Mouse (Mus musculus) forebrain, postnatal 0 days (tissue): Measurements from ENCODE around the gene Kbtbd2. TPM values are rescaled to one million over a fixed set of nuclear protein-coding genes. Genes with fewer than 3 reads are reported as not detected.

Experiments used
- ATAC-seq: fragments of 200-750 bp; cut with Nextera tagmentation; 2 replicates; pipeline ENCODE4 v1.8.0; 2017; ENCODE audit warnings: mild to moderate bottlenecking, moderate library complexity
- DNase-seq: peaks from one replicate; pipeline ENCODE4 v3.0.0-alpha.2; 2015
- H3K27ac ChIP-seq: fragments of 300-500 bp; sonication (generic); 2 replicates; pipeline ENCODE4 v1.5.1; 2014; ENCODE audit warnings: low read depth, mild to moderate bottlenecking, antibody characterized with exemption, low read length, moderate library complexity, mixed read lengths
- H3K27me3 ChIP-seq: fragments of 300-500 bp; sonication (generic); 2 replicates; pipeline ENCODE4 v1.6.1; 2014; ENCODE audit warnings: mild to moderate bottlenecking, low read length, mixed read lengths; ENCODE audit not compliant: insufficient read depth
- H3K36me3 ChIP-seq: fragments of 300-500 bp; sonication (generic); 2 replicates; pipeline ENCODE4 v1.6.1; 2014; ENCODE audit warnings: mild to moderate bottlenecking, moderate library complexity; ENCODE audit not compliant: insufficient read depth
- H3K4me1 ChIP-seq: fragments of 300-500 bp; sonication (generic); 2 replicates; pipeline ENCODE4 v1.6.1; 2014; ENCODE audit warnings: antibody characterized with exemption; ENCODE audit not compliant: insufficient read depth
- H3K4me2 ChIP-seq: fragments of 300-500 bp; sonication (generic); 2 replicates; pipeline ENCODE4 v1.6.1; 2014; ENCODE audit warnings: low read depth, mild to moderate bottlenecking, moderate library complexity
- H3K4me3 ChIP-seq: fragments of 300-500 bp; sonication (generic); 2 replicates; pipeline ENCODE4 v1.5.1; 2014; ENCODE audit warnings: low read depth, low read length, mixed read lengths
- H3K9ac ChIP-seq: fragments of 300-500 bp; sonication (generic); 2 replicates; pipeline ENCODE4 v1.6.1; 2014; ENCODE audit warnings: mild to moderate bottlenecking
- H3K9me3 ChIP-seq: fragments of 300-500 bp; sonication (generic); 2 replicates; pipeline ENCODE4 v1.6.1; 2016; ENCODE audit warnings: low read length
- CTCF ChIP-seq: sonication (generic); IDR thresholded peaks from 2 replicates; pipeline ENCODE4 v1.5.1; 2016; ENCODE audit warnings: antibody characterized with exemption, control low read depth, low read depth
- WGBS: fragments of 180-500 bp; shearing (Covaris S2); extraction: QIAGEN DNeasy Blood & Tissue Kit; methylation state at CpG from one replicate; pipeline ENCODE4 v1.1.7; 2014; 5-methylcytosine and 5-hydroxymethylcytosine counted together
- polyA plus RNA-seq: library from polyadenylated mRNA; unstranded; fragments of >200 nt; fragmentation: Nextera tagmentation; extraction: Ambion mirVana; gene quantifications from 2 replicates; pipeline ENCODE4 v1.2.1, GENCODE M21; 2015
- total RNA-seq: library from RNA; depleted of rRNA; stranded (reverse); fragments of >200 nt; gene quantifications from 2 replicates; pipeline ENCODE4 v1.2.3, GENCODE M21; 2014; rRNA removed

Kbtbd2 gene
- total RNA-seq (49.1 and 57.1 TPM in 2 replicates), polyA plus RNA-seq (14.5 and 18.7 TPM in 2 replicates)

- TF ChIP-seq CTCF = no peak
- Histone ChIP-seq H3K27ac (peak within 1 kb of the TSS; percentile 99), H3K4me1 (peaks cover 19% of the 10 kb centered on the region), H3K27me3 (no peaks in the 10 kb centered on the region), H3K9ac (peak within 1 kb of the TSS; percentile 97), H3K4me3 (peak within 1 kb of the TSS; percentile 99), H3K36me3 (no peaks in the 10 kb centered on the region), H3K9me3 (no peaks in the 10 kb centered on the region), H3K4me2 (peak within 1 kb of the TSS; percentile 59)
- WGBS = 4% methylated on average over 85 of the region's 98 CpGs
- DNase-seq = peak; percentile 95
- peak; percentile 96 for ATAC-seq
Measured at GRCm38 (mm10) chr6:56797311-56798151, at the start of gene Kbtbd2. Gene Kbtbd2, minus strand, starts transcription at chr6:56797813.

- H3K4me3 ChIP-seq = no peak overlapping the region
- H3K4me2 ChIP-seq = no peak overlapping the region
- 97% methylated on average over 2 of the region's 2 CpGs for WGBS
- no peak for DNase-seq
- H3K36me3 ChIP-seq = no peaks in the 10 kb centered on the region
- no peaks in the 10 kb centered on the region for H3K9me3 ChIP-seq
- no peaks in the 10 kb centered on the region for H3K4me1 ChIP-seq
- H3K27me3 ChIP-seq = no peaks in the 10 kb centered on the region
- H3K27ac ChIP-seq = no peak overlapping the region
- no peak overlapping the region for H3K9ac ChIP-seq
- no peak for ATAC-seq
- no peak for TF ChIP-seq CTCF
Measured at GRCm38 (mm10) chr6:56844365-56844764, 46.8 kb upstream of the Kbtbd2 start.

- Histone ChIP-seq H3K9ac (no peak overlapping the region), H3K4me3 (no peak overlapping the region)
- WGBS = 79% methylated on average over 3 of the region's 3 CpGs
Measured at GRCm38 (mm10) chr6:56843229-56843628, 45.6 kb upstream of the Kbtbd2 start.

GRCm38 (mm10) chr6:56837621-56838020 lies 40.0 kb upstream of the Kbtbd2 start:
- H3K4me2 ChIP-seq = no peak overlapping the region
- no peaks in the 10 kb centered on the region for H3K9me3 ChIP-seq
- H3K9ac ChIP-seq = no peak overlapping the region
- H3K4me1 ChIP-seq = no peaks in the 10 kb centered on the region; the same call in 1 of the 2 replicates
- no peak for TF ChIP-seq CTCF
- no peaks in the 10 kb centered on the region for H3K36me3 ChIP-seq
- H3K27ac ChIP-seq = no peak overlapping the region
- no peaks in the 10 kb centered on the region for H3K27me3 ChIP-seq
- no peak overlapping the region for H3K4me3 ChIP-seq
- WGBS = 90% methylated on average over 3 of the region's 3 CpGs
- ATAC-seq (no peak), DNase-seq (no peak)

More at GRCm38 (mm10) chr6:56843229-56843628, 45.6 kb upstream of the Kbtbd2 start:
- Histone ChIP-seq H3K9me3 (no peaks in the 10 kb centered on the region), H3K27me3 (no peaks in the 10 kb centered on the region), H3K4me1 (no peaks in the 10 kb centered on the region), H3K4me2 (no peak overlapping the region), H3K36me3 (no peaks in the 10 kb centered on the region), H3K27ac (no peak overlapping the region)
- peak; percentile 58; the same call in 1 of the 2 replicates for ATAC-seq
- TF ChIP-seq CTCF = no peak
- no peak for DNase-seq

- no peaks in the 10 kb centered on the region for H3K27me3 ChIP-seq
- no peak overlapping the region for H3K4me3 ChIP-seq
- no peaks in the 10 kb centered on the region for H3K9me3 ChIP-seq
- H3K36me3 ChIP-seq = no peaks in the 10 kb centered on the region
- 96% methylated on average over 12 of the region's 12 CpGs for WGBS
- no peak overlapping the region for H3K27ac ChIP-seq
- no peak for TF ChIP-seq CTCF
- ATAC-seq (no peak), DNase-seq (no peak)
- no peaks in the 10 kb centered on the region; the same call in 1 of the 2 replicates for H3K4me1 ChIP-seq
- no peak overlapping the region for H3K9ac ChIP-seq
- no peak overlapping the region for H3K4me2 ChIP-seq
Measured at GRCm38 (mm10) chr6:56837166-56837565, 39.6 kb upstream of the Kbtbd2 start.

GRCm38 (mm10) chr6:56835532-56835931 lies 37.9 kb upstream of the Kbtbd2 start:
- 82% methylated on average over 10 of the region's 10 CpGs for WGBS

GRCm38 (mm10) chr6:56834769-56835168 lies 37.2 kb upstream of the Kbtbd2 start:
- Histone ChIP-seq H3K27ac (no peak overlapping the region), H3K36me3 (no peaks in the 10 kb centered on the region), H3K27me3 (no peaks in the 10 kb centered on the region), H3K9me3 (no peaks in the 10 kb centered on the region), H3K4me2 (no peak overlapping the region), H3K9ac (no peak overlapping the region), H3K4me1 (no peaks in the 10 kb centered on the region; the same call in 1 of the 2 replicates), H3K4me3 (no peak overlapping the region)
- no peak for TF ChIP-seq CTCF
- WGBS = 59% methylated on average over 5 of the region's 5 CpGs
- DNase-seq (no peak), ATAC-seq (no peak)

More at GRCm38 (mm10) chr6:56835532-56835931, 37.9 kb upstream of the Kbtbd2 start:
- Histone ChIP-seq H3K36me3 (no peaks in the 10 kb centered on the region), H3K4me3 (no peak overlapping the region), H3K9ac (no peak overlapping the region), H3K4me2 (no peak overlapping the region), H3K9me3 (no peaks in the 10 kb centered on the region), H3K27me3 (no peaks in the 10 kb centered on the region), H3K4me1 (no peaks in the 10 kb centered on the region; the same call in 1 of the 2 replicates), H3K27ac (no peak overlapping the region)
- ATAC-seq (no peak), DNase-seq (no peak)
- no peak for TF ChIP-seq CTCF
